Mouse (Mus musculus): ENCODE results near the gene Stox2. TPM values are rescaled to one million over a fixed set of nuclear protein-coding genes. Genes with fewer than 3 reads are reported as not detected.
A peak's percentile ranks its signal among the peaks of the same experiment; 100 is the strongest.

The Stox2 gene
- total and polyA plus RNA-seq, 2 experiments from 2014 or later: 42.8 to 125 TPM

DNA sequence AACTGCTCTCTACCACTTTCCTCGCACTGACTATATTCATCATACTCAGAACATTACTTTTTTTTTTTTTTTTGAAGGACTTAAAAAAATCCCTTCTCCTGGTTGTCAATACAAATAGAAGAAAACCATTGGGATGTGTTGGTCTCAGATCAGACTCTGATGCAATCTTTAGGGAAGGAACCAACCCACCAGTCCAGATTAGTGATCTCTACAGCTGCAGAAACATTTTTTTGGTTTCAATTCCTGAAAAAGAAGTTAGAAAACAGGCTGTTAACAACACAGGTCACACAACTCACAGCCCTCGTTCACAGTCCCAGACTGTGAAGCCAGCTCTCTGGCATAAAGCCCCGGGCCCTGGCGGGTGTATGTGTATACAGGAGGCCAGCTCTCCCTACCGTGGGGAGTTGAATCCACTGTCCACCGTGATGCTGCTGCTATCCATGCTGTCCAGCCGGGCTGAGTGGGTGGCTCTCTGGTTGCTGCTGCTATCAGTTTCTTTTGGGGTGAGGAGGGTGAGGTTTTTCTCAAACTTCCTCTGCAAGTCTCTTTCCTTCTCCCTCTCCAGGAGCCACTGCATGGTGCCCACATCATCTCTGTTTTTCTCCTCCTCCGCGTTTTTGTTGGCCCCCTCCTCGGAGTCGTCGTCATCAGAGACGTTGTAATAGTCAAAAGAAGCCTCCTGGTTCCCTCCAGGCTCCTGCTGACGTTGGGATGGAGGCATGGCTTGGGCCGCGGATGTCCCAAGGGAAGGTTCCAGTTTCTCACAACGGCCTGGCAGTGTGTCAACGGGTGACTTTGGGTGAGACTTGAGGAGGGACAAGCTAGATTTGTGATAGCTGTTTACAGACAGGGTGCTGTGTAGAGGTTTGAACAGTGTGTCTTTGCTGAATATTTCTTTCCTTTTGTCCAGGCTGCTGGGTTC lies 254.5 kb downstream of the Stox2 start:
- peaks cover 33% of the 10 kb centered on the region for H3K36me3 ChIP-seq (ENCODE audit: insufficient read depth, low read length)
- no peak for ATAC-seq (ENCODE audit: low FRiP score)
- TF ChIP-seq CTCF (IDR thresholded peaks at IDR 0.05): no peak

DNA sequence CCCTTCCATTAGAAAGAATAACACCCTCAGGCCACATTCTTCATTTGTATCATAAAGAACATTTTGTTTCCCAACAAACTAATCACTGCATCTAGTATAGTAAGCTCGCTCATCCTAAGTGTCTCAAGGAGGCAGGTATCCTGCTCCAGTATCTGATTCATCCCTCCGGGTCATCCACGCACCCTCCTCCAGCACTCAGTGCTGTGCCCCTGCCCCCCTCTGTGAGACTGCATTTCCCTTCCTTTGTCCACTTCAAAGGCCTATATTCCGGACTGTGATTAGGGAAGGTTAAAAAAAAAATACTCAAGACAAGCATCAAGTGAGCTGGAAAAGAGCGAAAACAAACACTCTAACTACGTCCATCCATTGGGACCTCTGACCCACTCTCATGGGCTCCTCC lies 260.8 kb downstream of the Stox2 start:
- no peak overlapping the region for H3K27ac ChIP-seq (ENCODE audit: low read depth, low read length)
- DNase-seq (ENCODE audit: low spot score): no peak
- no peak overlapping the region for H3K4me2 ChIP-seq (ENCODE audit: low read depth, low read length, poor library complexity, severe bottlenecking)
- ATAC-seq (ENCODE audit: low FRiP score): no peak
- WGBS: 62% methylated on average over 6 of the region's 6 CpGs
- H3K36me3 ChIP-seq (ENCODE audit: insufficient read depth, low read length): peaks cover 14% of the 10 kb centered on the region
- TF ChIP-seq CTCF (IDR thresholded peaks at IDR 0.05): no peak
- H3K4me1 ChIP-seq (ENCODE audit: insufficient read depth, low read length): no peaks in the 10 kb centered on the region
- no peaks in the 10 kb centered on the region for H3K27me3 ChIP-seq (ENCODE audit: insufficient read depth, low read length)
- H3K4me3 ChIP-seq (ENCODE audit: low read depth, low read length): no peak overlapping the region
- H3K9ac ChIP-seq (replicated peaks; ENCODE audit: low read length, poor library complexity, severe bottlenecking): no peak overlapping the region
- H3K9me3 ChIP-seq (ENCODE audit: low read length): no peaks in the 10 kb centered on the region

More for the DNA sequence above, 254.5 kb downstream of the Stox2 start:
- Histone ChIP-seq H3K9ac (replicated peaks; ENCODE audit: low read length, poor library complexity, severe bottlenecking) (no peak overlapping the region), H3K9me3 (ENCODE audit: low read length) (no peaks in the 10 kb centered on the region), H3K4me1 (ENCODE audit: insufficient read depth, low read length) (no peaks in the 10 kb centered on the region), H3K4me3 (ENCODE audit: low read depth, low read length) (no peak overlapping the region), H3K27me3 (ENCODE audit: insufficient read depth, low read length) (no peaks in the 10 kb centered on the region), H3K27ac (ENCODE audit: low read depth, low read length) (no peak overlapping the region), H3K4me2 (ENCODE audit: low read depth, low read length, poor library complexity, severe bottlenecking) (no peak overlapping the region)
- no peak for DNase-seq (ENCODE audit: low spot score)
- 92% methylated on average over 18 of the region's 18 CpGs for WGBS

DNA sequence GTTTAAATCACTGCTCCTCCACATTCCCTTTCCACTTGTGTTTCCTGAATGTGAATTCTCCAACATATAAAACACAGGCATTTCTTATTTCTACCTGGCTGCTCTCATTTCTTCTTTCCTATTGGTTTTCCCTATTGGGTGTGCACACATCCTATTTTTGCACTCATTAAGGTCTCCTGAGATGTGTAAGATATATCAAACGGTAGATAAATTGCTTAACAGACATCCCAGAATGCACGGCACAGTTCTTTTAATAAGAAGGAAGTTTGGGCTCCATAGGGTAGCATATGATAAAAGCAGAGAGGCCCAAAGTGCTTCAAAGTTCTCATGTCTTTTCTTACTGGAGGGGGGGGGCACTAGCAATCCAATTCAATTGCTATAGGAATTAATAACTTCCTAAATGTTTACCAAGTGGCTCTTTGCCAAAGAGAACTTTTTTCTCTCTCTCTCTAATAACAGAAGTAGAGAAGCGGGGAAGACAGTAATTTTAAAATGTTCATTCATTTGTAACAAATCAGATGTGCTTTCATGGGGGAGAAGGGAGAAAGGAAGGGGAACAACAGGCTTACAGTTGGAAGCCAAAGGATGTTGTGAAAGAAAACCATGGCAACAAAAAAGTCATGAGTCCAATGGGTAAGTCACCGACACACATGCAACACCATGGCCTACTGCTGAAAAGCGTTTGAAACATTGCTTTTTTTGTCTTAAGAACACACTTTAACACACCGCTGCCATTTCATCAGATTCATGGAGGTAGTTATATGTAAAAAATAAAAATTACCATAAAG lies 263.2 kb downstream of the Stox2 start:
- peaks cover 14% of the 10 kb centered on the region for H3K36me3 ChIP-seq (ENCODE audit: insufficient read depth, low read length)
- no peak overlapping the region for H3K9ac ChIP-seq (replicated peaks; ENCODE audit: low read length, poor library complexity, severe bottlenecking)
- H3K4me1 ChIP-seq (ENCODE audit: insufficient read depth, low read length): no peaks in the 10 kb centered on the region
- ATAC-seq (ENCODE audit: low FRiP score): no peak
- H3K27me3 ChIP-seq (ENCODE audit: insufficient read depth, low read length): no peaks in the 10 kb centered on the region
- 79% methylated on average over 6 of the region's 6 CpGs for WGBS
- no peak overlapping the region for H3K27ac ChIP-seq (ENCODE audit: low read depth, low read length)
- no peak overlapping the region for H3K4me3 ChIP-seq (ENCODE audit: low read depth, low read length)
- no peak overlapping the region for H3K4me2 ChIP-seq (ENCODE audit: low read depth, low read length, poor library complexity, severe bottlenecking)
- no peaks in the 10 kb centered on the region for H3K9me3 ChIP-seq (ENCODE audit: low read length)
- DNase-seq (ENCODE audit: low spot score): peak; percentile 40
- no peak for TF ChIP-seq CTCF (IDR thresholded peaks at IDR 0.05)

DNA sequence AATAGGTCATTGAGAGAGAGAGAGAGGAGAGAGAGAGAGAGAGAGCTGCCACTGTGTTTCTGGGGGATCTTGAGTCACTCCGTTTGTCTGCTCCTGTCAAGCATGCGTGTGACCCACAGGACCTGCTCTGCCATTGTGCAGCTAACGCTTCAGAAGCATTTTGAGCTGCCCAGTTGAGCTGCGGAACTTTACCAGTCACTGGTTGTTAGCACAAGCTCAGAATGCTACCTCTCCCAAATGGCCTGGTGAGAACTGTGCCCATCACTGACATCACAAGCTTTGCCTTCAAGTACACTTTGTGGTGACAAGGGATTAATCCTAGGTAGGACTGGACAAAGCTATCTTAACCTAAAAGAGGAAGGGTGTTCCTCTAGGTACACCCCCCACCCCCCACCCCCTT lies 263.9 kb downstream of the Stox2 start:
- Histone ChIP-seq H3K4me3 (ENCODE audit: low read depth, low read length) (no peak overlapping the region), H3K4me1 (ENCODE audit: insufficient read depth, low read length) (no peaks in the 10 kb centered on the region), H3K9ac (replicated peaks; ENCODE audit: low read length, poor library complexity, severe bottlenecking) (no peak overlapping the region), H3K27ac (ENCODE audit: low read depth, low read length) (no peak overlapping the region), H3K4me2 (ENCODE audit: low read depth, low read length, poor library complexity, severe bottlenecking) (no peak overlapping the region), H3K36me3 (ENCODE audit: insufficient read depth, low read length) (peaks cover 14% of the 10 kb centered on the region), H3K9me3 (ENCODE audit: low read length) (no peaks in the 10 kb centered on the region), H3K27me3 (ENCODE audit: insufficient read depth, low read length) (no peaks in the 10 kb centered on the region)
- DNase-seq (ENCODE audit: low spot score) (no peak), ATAC-seq (ENCODE audit: low FRiP score) (no peak)
- TF ChIP-seq CTCF (IDR thresholded peaks at IDR 0.05): no peak
- WGBS: 73% methylated on average over 4 of the region's 4 CpGs

DNA sequence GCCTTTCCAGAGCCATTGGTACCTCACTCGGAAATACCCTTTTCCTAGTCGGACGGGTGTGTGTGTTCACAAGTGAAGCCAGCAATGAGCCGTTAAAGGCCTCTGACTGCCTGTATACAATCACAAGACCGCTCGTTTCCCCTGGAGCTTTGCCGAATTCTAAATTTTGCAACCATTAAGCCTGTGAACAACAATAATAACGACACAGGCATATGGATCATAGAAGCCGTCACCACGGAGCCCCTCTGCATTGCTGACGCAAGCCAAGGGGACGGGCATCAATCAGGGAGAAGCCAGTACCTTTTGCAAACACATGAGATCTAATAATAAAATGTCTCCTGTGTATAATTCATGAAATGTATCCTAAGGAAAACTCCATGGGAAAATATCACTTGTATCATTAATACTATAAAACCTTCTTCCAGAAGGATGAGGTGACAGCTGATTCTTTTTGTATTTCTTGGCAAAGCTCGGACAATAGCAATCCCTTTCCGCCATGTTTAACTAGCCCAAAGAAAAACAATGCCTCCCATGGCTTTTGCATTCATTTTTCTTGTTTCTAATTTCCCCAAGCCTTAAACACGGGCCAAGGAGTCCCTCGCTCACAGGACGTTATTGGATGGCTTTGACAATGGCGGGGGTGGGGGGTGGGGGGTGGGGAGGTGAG lies 265.0 kb downstream of the Stox2 start:
- no peak for TF ChIP-seq CTCF (IDR thresholded peaks at IDR 0.05)
- H3K9me3 ChIP-seq (ENCODE audit: low read length): no peaks in the 10 kb centered on the region
- H3K36me3 ChIP-seq (ENCODE audit: insufficient read depth, low read length): peaks cover 8% of the 10 kb centered on the region
- no peaks in the 10 kb centered on the region for H3K4me1 ChIP-seq (ENCODE audit: insufficient read depth, low read length)
- no peaks in the 10 kb centered on the region for H3K27me3 ChIP-seq (ENCODE audit: insufficient read depth, low read length)
- H3K4me3 ChIP-seq (ENCODE audit: low read depth, low read length): no peak overlapping the region
- H3K27ac ChIP-seq (ENCODE audit: low read depth, low read length): no peak overlapping the region
- no peak overlapping the region for H3K4me2 ChIP-seq (ENCODE audit: low read depth, low read length, poor library complexity, severe bottlenecking)
- ATAC-seq (ENCODE audit: low FRiP score) (no peak), DNase-seq (ENCODE audit: low spot score) (no peak)
- H3K9ac ChIP-seq (replicated peaks; ENCODE audit: low read length, poor library complexity, severe bottlenecking): no peak overlapping the region
- WGBS: 73% methylated on average over 18 of the region's 18 CpGs
